Mouse (Mus musculus) erythroblast, embryonic 14.5 days (primary cell): Measurements from ENCODE around the gene Afg1l. TPM values are rescaled to one million over a fixed set of nuclear protein-coding genes. Genes with fewer than 3 reads are reported as not detected.

ENCODE experiments used
- H3K27me3 ChIP-seq: 2 replicates; pipeline ENCODE4 v1.6.1; 2012; ENCODE audit warnings: inconsistent platforms; ENCODE audit not compliant: control insufficient read depth
- H3K36me3 ChIP-seq: 2 replicates; pipeline ENCODE4 v1.6.1; 2012; ENCODE audit warnings: mild to moderate bottlenecking, inconsistent platforms; ENCODE audit not compliant: control insufficient read depth
- H3K4me1 ChIP-seq: 2 replicates; pipeline ENCODE4 v1.6.1; 2012; ENCODE audit warnings: inconsistent platforms; ENCODE audit not compliant: control insufficient read depth
- H3K4me3 ChIP-seq: replicated peaks from 2 replicates; pipeline ENCODE3; 2012; ENCODE audit warnings: moderate library complexity, mild to moderate bottlenecking, inconsistent platforms
- H3K9me3 ChIP-seq: 2 replicates; pipeline ENCODE4 v1.6.1; 2012; ENCODE audit warnings: low read length, inconsistent platforms, mixed read lengths; ENCODE audit not compliant: control insufficient read depth
- GATA1 ChIP-seq: IDR thresholded peaks from 2 replicates; pipeline ENCODE4 v1.6.1; 2012; ENCODE audit warnings: low read length, inconsistent platforms, mixed read lengths
- TAL1 ChIP-seq: IDR thresholded peaks from 3 replicates; pipeline ENCODE4 v1.6.1; 2012; ENCODE audit warnings: low read length, inconsistent platforms, mixed read lengths
- polyA plus RNA-seq: library from polyadenylated mRNA; stranded (reverse); fragments of >175 nt; gene quantifications from 2 replicates; pipeline ENCODE4 v1.2.3, GENCODE M21; 2012

Gene Afg1l
- 0.21 and 0.34 TPM in 2 replicates for polyA plus RNA-seq

DNA sequence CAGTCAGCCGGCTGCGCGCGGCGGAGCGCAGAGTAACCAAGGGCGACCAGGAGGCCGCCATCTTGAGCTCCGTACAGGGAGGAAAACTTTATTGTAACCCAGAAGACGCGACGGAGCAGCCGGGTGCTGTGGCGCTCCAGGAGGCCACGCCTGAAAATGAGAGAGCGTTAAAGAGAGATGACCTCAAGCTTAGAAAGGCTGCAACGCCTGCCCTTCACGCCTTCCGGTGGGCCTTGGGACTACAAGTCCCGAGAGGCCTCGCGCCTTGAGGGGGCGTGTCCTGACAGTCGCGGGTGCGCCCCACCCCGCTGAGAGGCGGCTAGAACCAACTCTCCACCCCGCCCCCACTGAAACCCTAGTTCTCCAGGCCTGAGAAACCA is at the start of gene Afg1l:
TSS of gene Afg1l (minus strand) at position 225 of the 380 bp plus-strand sequence.
- H3K4me1 ChIP-seq = peaks cover 64% of the 10 kb centered on the region
- no peaks in the 10 kb centered on the region for H3K27me3 ChIP-seq
- H3K36me3 ChIP-seq = no peaks in the 10 kb centered on the region
- H3K9me3 ChIP-seq = no peaks in the 10 kb centered on the region
- TF ChIP-seq GATA1 (no peak), TAL1 (no peak)
- peak within 1 kb of the TSS; percentile 96 for H3K4me3 ChIP-seq

DNA sequence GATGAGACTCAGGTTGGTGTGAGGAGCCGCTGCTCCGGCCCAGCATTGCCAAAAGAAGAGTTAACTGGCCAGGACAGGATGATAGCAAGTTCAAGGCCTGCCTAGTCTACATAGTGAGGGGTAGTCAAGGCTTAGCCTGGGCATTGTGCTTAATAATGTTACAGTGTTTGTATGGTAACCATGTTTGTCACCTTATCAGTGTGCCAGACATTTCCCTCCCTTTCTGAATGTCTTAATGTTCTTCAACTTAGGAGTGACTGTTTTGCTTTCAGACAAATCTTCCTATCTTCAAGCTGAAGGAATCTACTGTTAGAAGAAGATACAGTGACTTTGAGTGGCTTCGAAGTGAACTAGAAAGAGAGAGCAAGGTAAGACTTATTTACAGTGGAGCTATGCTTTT is 47.3 kb upstream of the Afg1l start:
- H3K9me3 ChIP-seq = no peaks in the 10 kb centered on the region
- H3K4me3 ChIP-seq = no peak overlapping the region
- H3K36me3 ChIP-seq = peaks cover 89% of the 10 kb centered on the region
- no peaks in the 10 kb centered on the region for H3K27me3 ChIP-seq
- TF ChIP-seq TAL1 = peak; percentile 38; the same call in 1 of the 3 replicates
- peak; percentile 29; the same call in 1 of the 2 replicates for TF ChIP-seq GATA1
- peaks cover 87% of the 10 kb centered on the region for H3K4me1 ChIP-seq

DNA sequence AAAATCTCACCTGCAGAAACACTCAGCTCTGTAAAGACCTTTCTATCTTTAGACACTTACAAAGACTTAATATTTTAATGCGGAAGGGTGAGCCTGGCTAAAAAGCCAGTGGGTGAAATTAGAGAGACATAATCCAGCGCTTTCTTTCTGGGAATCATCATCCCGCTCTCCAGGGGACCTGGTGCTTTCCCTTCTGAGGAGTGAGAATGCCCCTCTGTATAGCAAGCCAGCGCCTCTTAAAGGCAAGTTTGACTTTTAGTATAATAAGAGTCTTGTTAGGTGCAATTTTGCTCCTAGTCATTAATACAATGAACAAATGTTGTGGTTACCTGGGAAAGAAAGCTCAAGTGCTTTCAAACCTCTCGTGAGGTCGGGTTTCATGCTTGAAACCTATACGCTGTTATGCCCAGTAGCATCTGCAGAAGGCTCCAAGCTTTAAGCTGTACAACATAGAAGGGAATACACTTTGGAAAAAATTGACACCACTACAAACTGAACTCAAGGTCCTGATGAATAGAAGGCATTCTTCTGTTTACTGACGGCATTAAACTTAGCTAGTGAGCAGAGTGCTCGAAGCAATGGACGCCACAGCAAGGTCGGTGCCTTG is 45.3 kb upstream of the Afg1l start:
- H3K36me3 ChIP-seq = peaks cover 84% of the 10 kb centered on the region
- no peaks in the 10 kb centered on the region for H3K27me3 ChIP-seq
- no peaks in the 10 kb centered on the region for H3K9me3 ChIP-seq
- peaks cover 92% of the 10 kb centered on the region for H3K4me1 ChIP-seq
- no peak overlapping the region for H3K4me3 ChIP-seq
- no peak for TF ChIP-seq TAL1
- TF ChIP-seq GATA1 = no peak

DNA sequence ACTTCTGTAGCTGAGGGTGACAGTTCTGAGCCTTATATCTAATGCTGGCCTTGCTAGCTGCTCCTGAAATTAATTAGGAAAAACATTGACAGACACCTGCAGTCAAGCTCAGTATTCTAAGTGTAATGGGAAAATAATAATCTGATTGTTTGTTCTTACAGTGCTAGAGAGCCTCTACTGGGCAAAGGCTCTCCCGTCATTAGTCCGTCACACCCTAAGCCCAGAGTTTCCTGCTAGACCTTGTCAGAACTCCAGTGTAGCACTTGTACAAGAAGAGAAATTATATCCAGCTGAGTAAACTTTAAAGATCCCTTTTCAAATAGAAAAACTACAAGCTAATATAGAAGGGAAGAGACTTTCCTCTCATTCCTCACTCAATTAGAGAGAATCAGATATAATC is 44.5 kb upstream of the Afg1l start:
- Histone ChIP-seq H3K4me3 (no peak overlapping the region), H3K27me3 (no peaks in the 10 kb centered on the region), H3K4me1 (peaks cover 93% of the 10 kb centered on the region), H3K9me3 (no peaks in the 10 kb centered on the region), H3K36me3 (peaks cover 81% of the 10 kb centered on the region)
- TF ChIP-seq GATA1 = no peak

DNA sequence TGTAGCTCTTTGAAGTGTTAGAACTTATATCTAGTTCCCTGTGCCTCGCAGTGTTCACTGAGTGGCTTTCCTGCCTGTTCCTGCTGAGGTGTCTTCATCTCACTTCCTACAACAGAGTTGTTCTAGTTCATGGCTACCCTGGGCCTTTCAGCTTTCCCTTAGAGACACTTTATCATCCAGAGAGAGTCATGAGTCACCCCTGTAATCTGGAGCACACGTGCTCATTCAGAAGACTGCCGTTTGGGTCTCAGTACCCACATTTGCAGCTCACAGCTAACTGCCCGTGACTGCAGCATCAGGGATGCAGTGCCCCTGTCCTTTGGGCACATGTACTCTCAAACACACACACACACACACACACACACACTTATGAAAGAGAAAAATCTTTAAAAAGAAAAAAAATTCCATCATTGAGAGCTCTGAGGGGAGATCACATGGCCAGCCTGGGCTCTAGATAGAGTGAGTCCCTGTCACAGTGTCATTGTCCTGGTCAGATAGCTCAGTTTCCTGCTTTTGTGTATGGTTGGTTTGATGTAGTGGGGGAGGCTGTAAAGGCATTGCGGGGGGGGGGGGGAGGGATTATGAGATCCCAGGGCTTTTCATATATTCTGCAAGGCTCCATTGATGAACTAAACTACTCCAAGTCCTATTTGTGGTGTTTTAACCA is 43.1 kb upstream of the Afg1l start:
- TF ChIP-seq GATA1 (no peak), TAL1 (no peak)
- peaks cover 94% of the 10 kb centered on the region for H3K4me1 ChIP-seq
- H3K9me3 ChIP-seq = no peaks in the 10 kb centered on the region
- no peak overlapping the region for H3K4me3 ChIP-seq
- H3K27me3 ChIP-seq = no peaks in the 10 kb centered on the region
- peaks cover 78% of the 10 kb centered on the region for H3K36me3 ChIP-seq

DNA sequence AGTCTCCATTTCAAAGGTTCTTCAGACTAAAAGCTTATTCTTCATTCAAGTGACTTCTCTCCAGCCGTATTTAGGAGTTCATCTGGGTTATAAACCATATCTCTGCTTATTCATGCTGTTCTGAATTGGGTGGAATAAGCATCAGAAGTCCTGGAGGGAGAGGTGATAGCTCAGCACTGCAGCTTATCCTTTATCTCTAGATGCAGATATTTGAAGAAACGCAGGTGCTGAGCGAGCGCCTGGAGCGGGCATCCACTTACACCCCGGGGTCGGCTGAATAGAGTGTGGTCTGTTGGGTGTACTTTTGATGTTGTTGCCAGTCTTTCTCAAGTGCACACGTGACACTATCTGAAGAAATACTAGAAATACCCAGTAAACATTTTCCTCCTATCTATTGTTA is 40.0 kb upstream of the Afg1l start:
- peaks cover 92% of the 10 kb centered on the region for H3K4me1 ChIP-seq
- TF ChIP-seq GATA1 (peak; percentile 50; the same call in 1 of the 2 replicates), TAL1 (0 out of 3 replicates have a peak, but pooled peaks have one; percentile 23)
- H3K36me3 ChIP-seq = peaks cover 75% of the 10 kb centered on the region

DNA sequence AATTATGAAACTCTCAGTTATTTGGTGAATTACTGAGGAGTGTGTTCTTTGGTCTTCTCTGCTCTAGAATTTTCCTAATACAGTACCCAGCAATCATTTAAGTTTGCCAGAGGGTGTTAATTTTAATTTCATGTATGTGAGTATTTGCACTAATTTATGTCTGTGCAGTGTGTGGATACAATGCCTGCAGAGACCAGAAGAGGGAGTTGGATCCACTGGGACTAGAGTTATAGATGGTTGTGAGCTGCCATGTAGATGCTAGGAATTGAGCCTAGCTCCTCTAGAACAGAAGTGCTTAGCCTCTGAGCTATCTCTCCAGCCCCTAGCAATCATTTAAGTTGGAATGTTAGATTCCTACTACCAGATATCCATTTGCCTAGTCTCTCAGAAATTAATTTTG is 35.8 kb upstream of the Afg1l start:
- TF ChIP-seq GATA1 (no peak), TAL1 (no peak)
- H3K4me1 ChIP-seq = peaks cover 93% of the 10 kb centered on the region
- H3K36me3 ChIP-seq = peaks cover 80% of the 10 kb centered on the region
- H3K9me3 ChIP-seq = no peaks in the 10 kb centered on the region
- no peaks in the 10 kb centered on the region for H3K27me3 ChIP-seq
- no peak overlapping the region for H3K4me3 ChIP-seq

More for the DNA sequence above, 40.0 kb upstream of the Afg1l start:
- Histone ChIP-seq H3K27me3 (no peaks in the 10 kb centered on the region), H3K9me3 (no peaks in the 10 kb centered on the region), H3K4me3 (peak overlapping the region; percentile 12)

DNA sequence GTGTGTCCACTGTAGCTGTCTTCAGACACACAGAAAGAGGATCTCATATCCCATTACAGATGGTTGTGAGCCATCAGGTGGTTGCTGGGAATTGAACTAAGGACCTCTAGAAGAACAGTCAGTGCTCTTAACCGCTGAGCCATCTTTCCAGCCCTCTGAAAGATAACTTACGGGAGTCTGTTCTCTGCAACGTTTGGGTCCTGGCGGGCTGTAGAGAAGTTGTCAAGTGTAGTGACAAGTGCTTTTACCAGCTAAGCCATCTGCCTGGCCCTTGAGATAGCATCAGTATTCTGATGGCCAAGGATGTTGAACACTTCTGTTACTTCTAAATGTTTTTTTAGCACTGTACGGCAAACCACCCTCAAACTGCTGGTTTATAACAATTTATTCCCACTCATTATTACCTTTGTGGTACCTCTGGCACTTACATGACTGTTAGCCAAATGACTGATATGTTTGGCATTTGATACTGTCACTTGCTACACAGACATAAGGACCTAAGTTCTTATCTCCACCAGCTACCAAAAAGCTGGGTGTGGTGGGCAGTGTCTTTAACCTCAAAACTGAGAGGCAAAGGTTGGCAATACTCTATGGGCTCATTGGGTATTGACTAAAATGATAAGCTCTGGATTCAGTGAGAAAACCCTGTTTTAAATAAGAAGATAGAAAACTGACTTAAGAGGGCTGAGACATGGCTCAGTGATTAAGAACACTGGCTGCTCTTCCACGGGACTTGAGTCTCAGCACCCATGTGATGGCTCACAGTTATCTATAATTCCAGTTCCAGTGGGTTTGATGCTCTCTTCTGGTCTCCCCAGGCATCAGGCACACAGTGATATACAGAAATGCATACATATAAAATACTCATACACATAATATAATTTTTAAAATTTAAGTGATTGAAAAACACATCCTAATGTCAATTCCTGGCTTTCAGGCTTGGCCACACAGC is 33.1 kb upstream of the Afg1l start:
- H3K9me3 ChIP-seq = no peaks in the 10 kb centered on the region
- TF ChIP-seq GATA1 (peak; percentile 62; the same call in 1 of the 2 replicates), TAL1 (0 out of 3 replicates have a peak, but pooled peaks have one; percentile 4)
- peak overlapping the region; percentile 35 for H3K4me3 ChIP-seq
- peaks cover 84% of the 10 kb centered on the region for H3K4me1 ChIP-seq
- no peaks in the 10 kb centered on the region for H3K27me3 ChIP-seq
- H3K36me3 ChIP-seq = peaks cover 87% of the 10 kb centered on the region

DNA sequence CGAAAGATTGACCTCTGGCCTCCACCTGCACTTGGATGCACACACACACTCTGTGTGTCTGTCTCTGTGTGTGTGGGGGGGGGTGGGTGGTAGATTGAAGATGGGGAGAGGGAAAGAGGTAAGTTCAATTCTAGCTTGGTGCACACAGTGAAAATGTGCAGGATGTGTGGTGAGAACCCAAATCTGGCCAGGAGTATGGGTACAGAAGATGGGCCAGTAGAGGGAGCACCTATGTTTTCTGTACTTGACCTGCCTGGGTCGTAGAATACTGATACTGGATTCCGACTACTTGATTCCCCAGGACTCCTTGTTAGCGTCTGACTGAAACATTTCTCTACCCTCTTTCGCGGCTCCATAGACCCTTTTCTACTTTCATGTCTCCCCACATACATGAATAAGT is 31.8 kb upstream of the Afg1l start:
- peaks cover 83% of the 10 kb centered on the region for H3K4me1 ChIP-seq
- peaks cover 88% of the 10 kb centered on the region for H3K36me3 ChIP-seq

More for the DNA sequence above, 31.8 kb upstream of the Afg1l start:
- Histone ChIP-seq H3K9me3 (no peaks in the 10 kb centered on the region), H3K4me3 (no peak overlapping the region), H3K27me3 (no peaks in the 10 kb centered on the region)
- no peak for TF ChIP-seq GATA1
